In the genomic region with DNA sequence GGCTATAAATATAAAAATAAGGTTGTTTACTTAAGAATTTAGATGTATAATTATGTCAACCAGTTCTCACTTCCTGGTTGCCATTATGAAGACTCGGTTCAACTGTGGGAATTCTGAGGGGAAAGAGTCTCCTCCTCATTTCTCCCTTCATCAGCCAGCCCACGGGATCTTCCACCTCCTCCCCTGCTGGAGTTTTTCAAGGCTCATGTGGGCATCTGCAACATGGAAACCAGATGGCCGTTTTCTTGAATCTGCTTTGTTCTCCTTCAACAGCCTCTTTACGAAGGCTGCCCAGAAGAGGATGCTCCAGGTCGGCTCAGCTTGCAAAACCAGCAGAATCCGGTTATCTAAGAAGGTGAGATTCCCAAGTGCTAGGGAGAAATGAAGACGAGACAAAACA, we compare ENCODE assay signal across 19 mouse cellular contexts.
DNase-seq lines count a peak whose midpoint lies in the region; ATAC-seq lines count a peak whose summit lies in the region.
"Had no signal": no experiment of that assay in that cellular context is flagged by ENCODE, and none has a peak within 500 bp of the region (broad histone marks: within the 10 kb centered on the region; RNA-seq: fewer than 3 reads in every experiment).

No protein-coding gene starts in this region.

- no peak overlapping the region for H3K9ac ChIP-seq in midbrain, embryonic 14.5 days (replicated peaks; ENCODE audit: low read length)
- H3K9ac ChIP-seq: limb, embryonic 12.5 days; liver, embryonic 13.5 days; lung, embryonic 15.5 days had no signal

- no peaks in the 10 kb centered on the region for H3K4me1 ChIP-seq in midbrain, embryonic 14.5 days (ENCODE audit: control insufficient read depth, insufficient read depth, low read length)
- H3K4me1 ChIP-seq: limb, embryonic 12.5 days; liver, embryonic 13.5 days; lung, embryonic 15.5 days had no signal

- H3K36me3 ChIP-seq in midbrain, embryonic 14.5 days (ENCODE audit: control insufficient read depth, insufficient read depth, low read length): no peaks in the 10 kb centered on the region
- H3K36me3 ChIP-seq: limb, embryonic 12.5 days; liver, embryonic 13.5 days; lung, embryonic 15.5 days had no signal

- no peaks in the 10 kb centered on the region for H3K27me3 ChIP-seq in midbrain, embryonic 14.5 days (ENCODE audit: control insufficient read depth, insufficient read depth, low read length)
- H3K27me3 ChIP-seq: limb, embryonic 12.5 days; liver, embryonic 13.5 days; lung, embryonic 15.5 days; Patski had no signal

- H3K4me2 ChIP-seq in midbrain, embryonic 14.5 days (ENCODE audit: low read length): no peak overlapping the region
- H3K4me2 ChIP-seq: limb, embryonic 12.5 days; liver, embryonic 13.5 days; lung, embryonic 15.5 days; midbrain, embryonic 11.5 days had no signal

- DNase-seq in left cerebral cortex, adult 11 months (ENCODE audit: low spot score): peak; percentile 39
- no peak for DNase-seq in left cerebral cortex, postnatal 4 days
- peak; percentile 67 to 85 for DNase-seq in frontal cortex, adult 2 months (ENCODE audit: extremely low spot score in 1 of 2, low spot score in 1 of 2)
- peak; percentile 72 to 83 for DNase-seq in left cerebral cortex, adult 18-20 months (ENCODE audit: low spot score in 2 of 2)
- peak; percentile 86 for DNase-seq in telencephalon, adult 2 months (ENCODE audit: low read depth, low spot score)
- DNase-seq in embryo, embryonic 10.5 days (ENCODE audit: low spot score): no peak
- no peak for DNase-seq in midbrain, embryonic 14.5 days
- DNase-seq: cerebellum, postnatal 10 days; gastrocnemius, postnatal 36 days; kidney, postnatal 4 days; liver, embryonic 13.5 days; retina, postnatal 1 day; thymus, postnatal 4 days had no signal

- H3K9me3 ChIP-seq in midbrain, embryonic 14.5 days (ENCODE audit: control insufficient read depth, low read length): no peaks in the 10 kb centered on the region
- H3K9me3 ChIP-seq: limb, embryonic 12.5 days; liver, embryonic 13.5 days; lung, embryonic 15.5 days had no signal

- ATAC-seq in midbrain, embryonic 14.5 days (ENCODE audit: low FRiP score, low TSS enrichment): no peak
- ATAC-seq: Patski had no signal

- WGBS in midbrain, embryonic 14.5 days: 82% methylated on average over 7 of the region's 7 CpGs

- no peak overlapping the region for H3K27ac ChIP-seq in midbrain, embryonic 14.5 days (replicated peaks; ENCODE audit: low read depth, low read length)
- H3K27ac ChIP-seq: limb, embryonic 12.5 days; liver, embryonic 13.5 days; lung, embryonic 15.5 days; macrophage; stomach, postnatal 0 days had no signal

- intact Hi-C loops in left cerebral cortex, postnatal 4 days (cut with DNase I): no loop called here

- no peak overlapping the region for H3K4me3 ChIP-seq in midbrain, embryonic 14.5 days (replicated peaks; ENCODE audit: low read depth, low read length)
- H3K4me3 ChIP-seq: limb, embryonic 12.5 days; liver, embryonic 13.5 days; lung, embryonic 15.5 days had no signal

Comparison
In these comparisons a context has a peak if more than half of its experiments do, and no peak if none do; other contexts are left out.
1. DNase-seq: peak in left cerebral cortex, adult 11 months (single experiment), frontal cortex, adult 2 months (2 of 2), left cerebral cortex, adult 18-20 months (2 of 2) and telencephalon, adult 2 months (single experiment); none in left cerebral cortex, postnatal 4 days (single experiment), embryo, embryonic 10.5 days (single experiment) and midbrain, embryonic 14.5 days (single experiment).